Mouse (Mus musculus): ENCODE data around the gene Lsamp. TPM values are rescaled to one million over a fixed set of nuclear protein-coding genes. Genes with fewer than 3 reads are reported as not detected.

Lsamp gene
- polyA plus RNA-seq, 1 experiment = not detected

DNA sequence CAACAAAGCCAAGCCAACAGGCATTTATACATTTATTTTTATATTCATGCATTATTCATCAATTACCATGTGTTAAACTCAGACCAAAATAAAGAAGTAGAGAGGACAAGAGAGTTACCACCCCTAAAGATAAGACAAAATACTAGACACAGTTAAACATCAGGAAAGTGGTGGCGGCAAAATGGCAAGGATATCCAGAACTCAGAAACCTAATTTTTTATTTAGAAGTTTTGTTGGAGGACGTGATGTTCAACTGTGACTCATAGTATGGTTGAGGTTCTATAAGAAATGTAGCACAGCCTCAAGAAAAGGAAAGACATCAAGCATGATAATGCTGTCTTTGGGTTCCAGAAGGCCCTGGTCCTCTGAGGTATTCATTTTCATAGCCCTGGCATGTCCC lies 1104.5 kb downstream of the Lsamp start:
- Histone ChIP-seq H3K36me3 (ENCODE audit: control insufficient read depth) (no peaks in the 10 kb centered on the region), H3K4me1 (ENCODE audit: control insufficient read depth) (no peaks in the 10 kb centered on the region), H3K4me3 (replicated peaks) (no peak overlapping the region), H3K9me3 (ENCODE audit: control insufficient read depth, low read length) (no peaks in the 10 kb centered on the region), H3K27me3 (ENCODE audit: control insufficient read depth) (no peaks in the 10 kb centered on the region)
- TF ChIP-seq TAL1 (IDR thresholded peaks at IDR 0.05; ENCODE audit: low read length) (no peak), GATA1 (IDR thresholded peaks at IDR 0.05; ENCODE audit: low read length) (no peak)

DNA sequence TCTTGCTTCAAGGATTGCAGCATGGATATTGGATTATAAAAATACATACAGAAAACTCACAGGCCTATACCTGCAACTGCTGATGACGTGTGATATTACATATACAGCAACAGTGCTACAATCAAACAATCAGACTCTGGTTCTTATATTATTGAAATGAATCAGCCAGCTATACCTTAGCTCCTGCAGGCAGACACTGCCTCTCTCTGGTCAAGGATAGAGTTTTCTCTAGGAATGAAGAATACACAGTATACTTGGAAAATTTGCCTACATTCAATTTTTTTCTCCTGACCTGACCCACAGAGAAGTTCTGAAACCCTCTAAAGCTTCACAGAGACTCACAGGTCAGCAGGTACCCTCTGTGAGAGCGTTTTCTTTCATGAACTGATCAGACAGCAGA lies 1105.9 kb downstream of the Lsamp start:
- H3K27me3 ChIP-seq (ENCODE audit: control insufficient read depth) = no peaks in the 10 kb centered on the region
- no peaks in the 10 kb centered on the region for H3K4me1 ChIP-seq (ENCODE audit: control insufficient read depth)
- H3K4me3 ChIP-seq (replicated peaks) = no peak overlapping the region
- TF ChIP-seq GATA1 (IDR thresholded peaks at IDR 0.05; ENCODE audit: low read length) = no peak
- TF ChIP-seq TAL1 (IDR thresholded peaks at IDR 0.05; ENCODE audit: low read length) = no peak
- no peaks in the 10 kb centered on the region for H3K36me3 ChIP-seq (ENCODE audit: control insufficient read depth)
- H3K9me3 ChIP-seq (ENCODE audit: control insufficient read depth, low read length) = no peaks in the 10 kb centered on the region

- no peaks in the 10 kb centered on the region for H3K9me3 ChIP-seq (ENCODE audit: control insufficient read depth, low read length)
- H3K4me3 ChIP-seq (replicated peaks) = no peak overlapping the region
- H3K36me3 ChIP-seq (ENCODE audit: control insufficient read depth) = no peaks in the 10 kb centered on the region
- H3K4me1 ChIP-seq (ENCODE audit: control insufficient read depth) = no peaks in the 10 kb centered on the region
- H3K27me3 ChIP-seq (ENCODE audit: control insufficient read depth) = no peaks in the 10 kb centered on the region
- no peak for TF ChIP-seq TAL1 (IDR thresholded peaks at IDR 0.05; ENCODE audit: low read length)
- no peak for TF ChIP-seq GATA1 (IDR thresholded peaks at IDR 0.05; ENCODE audit: low read length)
Measured at GRCm38 (mm10) chr16:41091259-41091658, 1107.1 kb downstream of the Lsamp start.

DNA sequence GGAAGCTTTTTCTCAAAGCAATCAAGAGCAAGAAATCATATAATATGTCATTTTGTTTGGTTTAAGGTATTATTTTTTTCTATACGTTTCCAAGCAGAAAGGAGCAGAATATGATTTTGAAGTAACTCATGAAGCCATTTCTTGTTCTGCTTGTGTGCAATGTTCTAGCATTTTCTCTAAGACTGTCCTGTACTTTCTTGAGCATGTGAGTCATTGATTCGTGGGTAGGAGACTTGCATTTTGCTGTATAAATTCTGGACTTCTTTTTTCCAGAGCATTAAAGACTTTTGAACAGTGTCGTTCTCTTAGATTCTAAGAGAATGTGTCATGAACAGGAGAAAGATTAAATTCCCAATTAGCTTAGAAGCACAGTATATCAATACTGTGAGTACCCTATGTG lies 1118.6 kb downstream of the Lsamp start:
- no peaks in the 10 kb centered on the region for H3K9me3 ChIP-seq (ENCODE audit: control insufficient read depth, low read length)
- H3K27me3 ChIP-seq (ENCODE audit: control insufficient read depth) = no peaks in the 10 kb centered on the region
- no peaks in the 10 kb centered on the region for H3K4me1 ChIP-seq (ENCODE audit: control insufficient read depth)
- no peak overlapping the region for H3K4me3 ChIP-seq (replicated peaks)
- no peaks in the 10 kb centered on the region for H3K36me3 ChIP-seq (ENCODE audit: control insufficient read depth)
- TF ChIP-seq TAL1 (IDR thresholded peaks at IDR 0.05; ENCODE audit: low read length) (no peak), GATA1 (IDR thresholded peaks at IDR 0.05; ENCODE audit: low read length) (no peak)

GRCm38 (mm10) chr16:41124361-41124760 lies 1140.2 kb downstream of the Lsamp start:
- H3K9me3 ChIP-seq (ENCODE audit: control insufficient read depth, low read length) = no peaks in the 10 kb centered on the region
- TF ChIP-seq GATA1 (IDR thresholded peaks at IDR 0.05; ENCODE audit: low read length) (no peak), TAL1 (IDR thresholded peaks at IDR 0.05; ENCODE audit: low read length) (no peak)
- H3K4me1 ChIP-seq (ENCODE audit: control insufficient read depth) = no peaks in the 10 kb centered on the region
- H3K36me3 ChIP-seq (ENCODE audit: control insufficient read depth) = no peaks in the 10 kb centered on the region
- H3K27me3 ChIP-seq (ENCODE audit: control insufficient read depth) = no peaks in the 10 kb centered on the region
- no peak overlapping the region for H3K4me3 ChIP-seq (replicated peaks)

DNA sequence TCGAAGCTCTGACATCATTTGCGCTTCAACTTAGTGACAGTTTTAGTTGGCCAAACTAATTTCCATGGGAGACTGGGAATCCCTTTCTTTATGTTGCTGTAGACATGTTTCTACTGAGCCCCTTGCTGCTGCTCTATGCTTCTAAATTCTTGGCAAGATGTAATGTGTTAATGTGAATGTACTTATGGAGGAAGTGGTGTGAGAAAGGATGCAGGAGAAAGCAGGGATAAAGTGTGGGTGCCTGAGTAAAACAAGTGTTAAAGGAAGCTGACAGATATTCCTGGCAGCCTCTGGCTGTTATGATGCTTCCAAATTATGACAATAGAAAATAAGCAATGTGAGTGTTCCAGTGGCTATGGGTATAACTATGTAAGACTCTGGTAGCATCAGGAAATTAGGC lies 1140.9 kb downstream of the Lsamp start:
- H3K27me3 ChIP-seq (ENCODE audit: control insufficient read depth) = no peaks in the 10 kb centered on the region
- no peak overlapping the region for H3K4me3 ChIP-seq (replicated peaks)
- H3K36me3 ChIP-seq (ENCODE audit: control insufficient read depth) = no peaks in the 10 kb centered on the region
- no peaks in the 10 kb centered on the region for H3K4me1 ChIP-seq (ENCODE audit: control insufficient read depth)
- no peak for TF ChIP-seq GATA1 (IDR thresholded peaks at IDR 0.05; ENCODE audit: low read length)
- no peak for TF ChIP-seq TAL1 (IDR thresholded peaks at IDR 0.05; ENCODE audit: low read length)
- no peaks in the 10 kb centered on the region for H3K9me3 ChIP-seq (ENCODE audit: control insufficient read depth, low read length)

DNA sequence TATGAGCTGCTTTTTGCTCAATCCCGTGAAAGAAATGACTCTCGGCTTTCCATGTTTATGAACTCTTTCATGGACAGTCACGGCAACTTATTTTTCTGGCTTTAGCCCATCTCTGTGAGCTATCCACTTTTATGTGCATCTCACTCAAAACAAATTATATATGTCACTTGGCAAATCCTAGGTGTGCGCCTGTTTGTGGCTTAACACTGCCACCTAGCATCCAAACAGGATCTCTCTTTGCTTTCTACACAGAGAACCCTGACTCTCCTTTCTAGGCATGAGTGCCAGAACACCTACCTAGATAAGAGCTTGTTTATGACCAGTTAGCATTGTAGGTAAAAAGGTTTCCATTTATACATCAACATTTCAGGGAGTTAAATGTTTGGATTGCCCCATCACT lies 1146.9 kb downstream of the Lsamp start:
- Histone ChIP-seq H3K4me1 (ENCODE audit: control insufficient read depth) (no peaks in the 10 kb centered on the region), H3K4me3 (replicated peaks) (no peak overlapping the region), H3K9me3 (ENCODE audit: control insufficient read depth, low read length) (no peaks in the 10 kb centered on the region), H3K36me3 (ENCODE audit: control insufficient read depth) (no peaks in the 10 kb centered on the region), H3K27me3 (ENCODE audit: control insufficient read depth) (no peaks in the 10 kb centered on the region)
- TF ChIP-seq TAL1 (IDR thresholded peaks at IDR 0.05; ENCODE audit: low read length) (no peak), GATA1 (IDR thresholded peaks at IDR 0.05; ENCODE audit: low read length) (no peak)

GRCm38 (mm10) chr16:41172839-41173238 lies 1188.7 kb downstream of the Lsamp start:
- no peaks in the 10 kb centered on the region for H3K36me3 ChIP-seq (ENCODE audit: control insufficient read depth)
- TF ChIP-seq GATA1 (IDR thresholded peaks at IDR 0.05; ENCODE audit: low read length) (no peak), TAL1 (IDR thresholded peaks at IDR 0.05; ENCODE audit: low read length) (no peak)
- H3K27me3 ChIP-seq (ENCODE audit: control insufficient read depth) = no peaks in the 10 kb centered on the region

DNA sequence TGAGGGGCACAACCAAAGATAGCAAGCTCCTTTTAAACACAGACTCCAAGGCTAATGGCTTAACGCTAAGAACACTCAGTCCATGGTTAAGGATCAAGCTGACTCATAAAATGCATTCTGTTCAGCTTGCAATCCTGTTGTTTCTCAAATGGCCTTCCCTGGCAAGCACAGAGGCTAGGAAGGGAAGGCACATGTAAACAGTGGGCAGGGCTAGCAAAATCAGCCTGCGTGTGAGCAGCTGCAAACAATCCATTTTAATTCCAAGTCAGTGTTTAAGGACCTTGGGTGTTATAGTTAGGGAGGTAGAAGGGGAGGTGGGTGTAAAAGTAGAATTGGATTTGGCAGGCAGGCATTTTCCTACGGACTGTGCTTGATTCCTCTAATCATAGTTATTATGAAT lies 1195.4 kb downstream of the Lsamp start:
- H3K9me3 ChIP-seq (ENCODE audit: control insufficient read depth, low read length) = no peaks in the 10 kb centered on the region
- no peak overlapping the region for H3K4me3 ChIP-seq (replicated peaks)
- H3K4me1 ChIP-seq (ENCODE audit: control insufficient read depth) = no peaks in the 10 kb centered on the region
- H3K27me3 ChIP-seq (ENCODE audit: control insufficient read depth) = no peaks in the 10 kb centered on the region
- H3K36me3 ChIP-seq (ENCODE audit: control insufficient read depth) = no peaks in the 10 kb centered on the region
- no peak for TF ChIP-seq GATA1 (IDR thresholded peaks at IDR 0.05; ENCODE audit: low read length)

More at GRCm38 (mm10) chr16:41172839-41173238, 1188.7 kb downstream of the Lsamp start:
- no peaks in the 10 kb centered on the region for H3K4me1 ChIP-seq (ENCODE audit: control insufficient read depth)
- no peaks in the 10 kb centered on the region for H3K9me3 ChIP-seq (ENCODE audit: control insufficient read depth, low read length)
- no peak overlapping the region for H3K4me3 ChIP-seq (replicated peaks)

- TF ChIP-seq GATA1 (IDR thresholded peaks at IDR 0.05; ENCODE audit: low read length) (no peak), TAL1 (IDR thresholded peaks at IDR 0.05; ENCODE audit: low read length) (no peak)
- Histone ChIP-seq H3K36me3 (ENCODE audit: control insufficient read depth) (no peaks in the 10 kb centered on the region), H3K27me3 (ENCODE audit: control insufficient read depth) (no peaks in the 10 kb centered on the region), H3K4me3 (replicated peaks) (no peak overlapping the region), H3K9me3 (ENCODE audit: control insufficient read depth, low read length) (no peaks in the 10 kb centered on the region), H3K4me1 (ENCODE audit: control insufficient read depth) (no peaks in the 10 kb centered on the region)
Measured at GRCm38 (mm10) chr16:41180867-41181266, 1196.7 kb downstream of the Lsamp start.
